In the genomic region with DNA sequence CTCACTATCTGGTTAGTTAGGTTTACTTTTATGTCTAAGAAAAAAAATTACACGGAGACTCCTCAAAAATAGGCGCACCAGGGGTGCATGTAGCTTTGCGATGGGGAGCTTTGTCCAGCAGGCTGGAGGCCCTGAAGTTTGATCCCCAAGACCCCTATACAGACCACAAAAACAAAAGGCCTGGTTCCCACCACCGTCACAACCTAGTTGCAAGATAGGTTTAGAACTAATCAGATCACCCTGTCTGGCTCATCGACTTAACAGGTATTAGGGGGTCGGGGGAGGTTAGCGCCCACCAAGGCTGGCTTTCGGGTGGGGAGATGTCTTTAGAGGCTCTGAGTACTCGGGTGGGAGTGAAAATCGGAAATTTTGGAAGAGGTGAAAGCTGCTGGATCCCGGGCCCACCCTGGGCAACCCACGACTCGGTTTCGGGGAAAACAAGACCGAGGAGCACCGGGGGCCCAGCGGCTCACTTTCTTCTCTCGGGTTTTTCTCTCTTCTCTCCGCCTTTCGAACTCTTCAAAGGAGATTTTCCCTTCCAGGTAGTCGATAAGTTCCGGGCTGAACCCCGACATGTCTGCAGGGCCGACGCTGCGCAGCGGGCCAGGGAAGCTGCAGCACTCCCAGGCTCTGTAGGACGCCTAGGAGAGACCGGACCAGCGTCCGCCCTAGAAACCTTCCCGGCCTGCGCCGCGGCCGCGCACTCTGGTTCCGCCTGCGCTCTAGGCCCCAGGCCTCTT, we compare ENCODE assay signal across 8 mouse cellular contexts. TPM values are rescaled to one million over a fixed set of nuclear protein-coding genes. Genes with fewer than 3 reads are reported as not detected.
A peak's percentile ranks its signal among the peaks of the same experiment; 100 is the strongest.
DNase-seq lines count a peak whose midpoint lies in the region; ATAC-seq and TF ChIP-seq lines count a peak whose summit lies in the region.

Gene Gtf3c3, minus strand, starts transcription at position 632 of the 740 bp plus-strand sequence.

- peak within 1 kb of the TSS; percentile 97 for H3K4me3 ChIP-seq in bone marrow macrophage, adult 2 months (ENCODE audit: insufficient read depth, low read length)
- H3K4me3 ChIP-seq in embryonic fibroblast, embryonic 13.5 days (ENCODE audit: insufficient read depth, low read length): peak within 1 kb of the TSS; percentile 93
- peak within 1 kb of the TSS; percentile 89 for H3K4me3 ChIP-seq in heart, embryonic 11.5 days (ENCODE audit: low read depth, low read length)
- peak within 1 kb of the TSS; percentile 87 for H3K4me3 ChIP-seq in kidney, embryonic 16.5 days (ENCODE audit: low read length)
- H3K4me3 ChIP-seq in liver, adult 2 months (ENCODE audit: insufficient read depth, low read depth, low read length): peak within 1 kb of the TSS; percentile 83
- H3K4me3 ChIP-seq in myocyte: peak within 1 kb of the TSS; percentile 74

- DNase-seq in A20 (ENCODE audit: low read depth, low spot score): peak; percentile 89
- peak; percentile 71 for DNase-seq in liver, adult 2 months (ENCODE audit: extremely low read depth, low read depth, low spot score)
- peak; percentile 79 for DNase-seq in splenic B cell, adult 2 months (ENCODE audit: low read depth, low spot score)

- H3K4me1 ChIP-seq in bone marrow macrophage, adult 2 months (ENCODE audit: control insufficient read depth, insufficient read depth, low read length): no peaks in the 10 kb centered on the region
- no peaks in the 10 kb centered on the region for H3K4me1 ChIP-seq in embryonic fibroblast, embryonic 13.5 days (ENCODE audit: control insufficient read depth, insufficient read depth, low read length)
- no peaks in the 10 kb centered on the region for H3K4me1 ChIP-seq in heart, embryonic 11.5 days (ENCODE audit: control insufficient read depth, insufficient read depth, low read length)
- 0 out of 2 replicates have a peak, but pooled peaks cover 9% of the 10 kb centered on the region for H3K4me1 ChIP-seq in kidney, embryonic 16.5 days (ENCODE audit: insufficient read depth, low read length)
- H3K4me1 ChIP-seq in liver, adult 2 months (ENCODE audit: control insufficient read depth, insufficient read depth, low read length): no peaks in the 10 kb centered on the region; the same call in 1 of the 2 replicates

- H3K27ac ChIP-seq in bone marrow macrophage, adult 2 months (ENCODE audit: insufficient read depth, low read depth, low read length): no peak within 1 kb of the TSS
- no peak within 1 kb of the TSS for H3K27ac ChIP-seq in embryonic fibroblast, embryonic 13.5 days (ENCODE audit: insufficient read depth, low read length)
- no peak within 1 kb of the TSS; the same call in 1 of the 2 replicates for H3K27ac ChIP-seq in heart, embryonic 11.5 days (ENCODE audit: low read depth, low read length)
- H3K27ac ChIP-seq in kidney, embryonic 16.5 days (ENCODE audit: low read length): no peak within 1 kb of the TSS
- no peak within 1 kb of the TSS for H3K27ac ChIP-seq in liver, adult 2 months (replicated peaks; ENCODE audit: insufficient read depth, low read depth, low read length)

- H3K9ac ChIP-seq in heart, embryonic 11.5 days (ENCODE audit: low read depth, low read length): peak within 1 kb of the TSS; percentile 93
- peak within 1 kb of the TSS; percentile 97 for H3K9ac ChIP-seq in kidney, embryonic 16.5 days (replicated peaks; ENCODE audit: low read length)
- peak within 1 kb of the TSS; percentile 76 for H3K9ac ChIP-seq in liver, adult 2 months (ENCODE audit: low read depth, low read length)

- ATAC-seq in heart, embryonic 11.5 days (replicated peaks; ENCODE audit: insufficient number of reproducible peaks, low FRiP score, low TSS enrichment): peak; percentile 84; the same call in 1 of the 2 replicates
- ATAC-seq in kidney, embryonic 16.5 days (ENCODE audit: low FRiP score, low TSS enrichment): peak; percentile 100

- no peaks in the 10 kb centered on the region for H3K27me3 ChIP-seq in heart, embryonic 11.5 days (ENCODE audit: control insufficient read depth, insufficient read depth, low read length)
- 0 out of 2 replicates have a peak, but pooled peaks cover 3% of the 10 kb centered on the region for H3K27me3 ChIP-seq in kidney, embryonic 16.5 days (ENCODE audit: insufficient read depth, low read length)
- no peaks in the 10 kb centered on the region for H3K27me3 ChIP-seq in liver, adult 2 months (ENCODE audit: control insufficient read depth, insufficient read depth, low read length)
- no peaks in the 10 kb centered on the region for H3K27me3 ChIP-seq in myocyte (ENCODE audit: control insufficient read depth, insufficient read depth, insufficient read length)
- H3K27me3 ChIP-seq in splenic B cell, adult 2 months (ENCODE audit: control insufficient read depth, insufficient read depth, low read length, poor library complexity, severe bottlenecking): no peaks in the 10 kb centered on the region; the same call in 1 of the 2 replicates

- no peak for TF ChIP-seq POLR2A in bone marrow macrophage, adult 2 months (IDR thresholded peaks at IDR 0.05; ENCODE audit: borderline replicate concordance, low read depth, low read length)
- peak; percentile 87 for TF ChIP-seq POLR2A in embryonic fibroblast, embryonic 13.5 days (IDR thresholded peaks at IDR 0.05; ENCODE audit: low read depth, low read length)
- peak; percentile 57; the same call in 1 of the 2 replicates for TF ChIP-seq POLR2A in liver, adult 2 months (IDR thresholded peaks at IDR 0.05; ENCODE audit: extremely low read depth, insufficient read depth, low read length)
- TF ChIP-seq POLR2A in myocyte (IDR thresholded peaks at IDR 0.05; ENCODE audit: insufficient read length, low read depth): peak; percentile 77

- no peak within 1 kb of the TSS for H3ac ChIP-seq in myocyte (ENCODE audit: control insufficient read depth, insufficient read length)

- peak within 1 kb of the TSS; percentile 77 for H3K4me2 ChIP-seq in heart, embryonic 11.5 days
- H3K4me2 ChIP-seq in kidney, embryonic 16.5 days (replicated peaks; ENCODE audit: low read depth, low read length): peak within 1 kb of the TSS; percentile 85
- H3K4me2 ChIP-seq in myocyte (ENCODE audit: low read depth): peak within 1 kb of the TSS; percentile 85

- 3% methylated on average over 39 of the region's 39 CpGs for WGBS in heart, embryonic 11.5 days (ENCODE audit: insufficient replicate concordance)
- 3% methylated on average over 39 of the region's 39 CpGs for WGBS in kidney, embryonic 16.5 days
- WGBS in liver, adult 2 months: 2% methylated on average over 39 of the region's 39 CpGs

- H3K79me2 ChIP-seq in liver, adult 2 months (ENCODE audit: control insufficient read depth, insufficient read depth, low read length): no peaks in the 10 kb centered on the region
- H3K79me2 ChIP-seq in myocyte (ENCODE audit: control insufficient read depth, insufficient read depth): peaks cover 10% of the 10 kb centered on the region

- no peak for TF ChIP-seq CTCF in bone marrow macrophage, adult 2 months (IDR thresholded peaks at IDR 0.05; ENCODE audit: low read depth, low read length)
- no peak for TF ChIP-seq CTCF in embryonic fibroblast, embryonic 13.5 days (IDR thresholded peaks at IDR 0.05; ENCODE audit: borderline replicate concordance, insufficient read depth, low read length)
- TF ChIP-seq CTCF in liver, adult 2 months (IDR thresholded peaks at IDR 0.05; ENCODE audit: low read depth, low read length): no peak

- H3K9me3 ChIP-seq in heart, embryonic 11.5 days (replicated peaks; ENCODE audit: control insufficient read depth, low read length): no peaks in the 10 kb centered on the region
- no peaks in the 10 kb centered on the region for H3K9me3 ChIP-seq in kidney, embryonic 16.5 days (ENCODE audit: low read length)

- H3K36me3 ChIP-seq in heart, embryonic 11.5 days (ENCODE audit: control insufficient read depth, insufficient read depth, low read length): no peaks in the 10 kb centered on the region
- peaks cover 2% of the 10 kb centered on the region; the same call in 1 of the 2 replicates for H3K36me3 ChIP-seq in kidney, embryonic 16.5 days (ENCODE audit: insufficient read depth, low read length)
- H3K36me3 ChIP-seq in liver, adult 2 months (ENCODE audit: control insufficient read depth, insufficient read depth, low read length): peaks cover 4% of the 10 kb centered on the region; the same call in 1 of the 2 replicates
- peaks cover 16% of the 10 kb centered on the region for H3K36me3 ChIP-seq in myocyte (ENCODE audit: control insufficient read depth, insufficient read depth)
- H3K36me3 ChIP-seq in splenic B cell, adult 2 months (ENCODE audit: control insufficient read depth, insufficient read depth, low read length, poor library complexity, severe bottlenecking): peaks cover 2% of the 10 kb centered on the region; the same call in 1 of the 2 replicates

TF ChIP-seq in myocyte, 11 proteins besides CTCF, POLR2A, EP300 and RAD21:
- TF ChIP-seq POLR2AphosphoS2 (IDR thresholded peaks at IDR 0.05; ENCODE audit: insufficient read length, low read depth): peak; percentile 83
- TF ChIP-seq E2F4 (IDR thresholded peaks at IDR 0.05; ENCODE audit: insufficient read depth): peak; percentile 8
- no peak for TF ChIP-seq TCF12 (IDR thresholded peaks at IDR 0.05; ENCODE audit: insufficient read depth, poor library complexity, severe bottlenecking)
- peak in 1 of 3 experiments; percentile 26 for TF ChIP-seq MYOD1 (IDR thresholded peaks at IDR 0.05; ENCODE audit: control insufficient read depth in 1 of 3, insufficient read length in 2 of 3, low read depth in 2 of 3)
- TF ChIP-seq SRF (IDR thresholded peaks at IDR 0.05; ENCODE audit: control insufficient read depth, insufficient read length, low read depth): peak; percentile 34
- TF ChIP-seq MYOG (IDR thresholded peaks at IDR 0.05; ENCODE audit: control insufficient read depth in 1 of 3, insufficient read depth in 1 of 3, insufficient read length in 2 of 3, low read depth in 2 of 3): peak in 2 of 3 experiments; percentile 57

RNA-seq across cellular contexts. Expression of gene Gtf3c3, which starts in this region (rescaled TPM):
- 13.4 and 17.5 TPM in 2 replicates for polyA plus RNA-seq in bone marrow macrophage, adult 2 months (2012; ENCODE audit: insufficient read depth, insufficient read length, missing spikeins)
- polyA plus RNA-seq in embryonic fibroblast, embryonic 13.5 days (2011; ENCODE audit: insufficient read length, low read depth, missing spikeins): 29.5 and 31.4 TPM in 2 replicates
- polyA plus RNA-seq in heart, embryonic 11.5 days (2014; fragmentation: Nextera tagmentation; extraction: Ambion mirVana): 21.9 and 22.4 TPM in 2 replicates
- 25.7 and 28.1 TPM in 2 replicates for polyA plus RNA-seq in kidney, embryonic 16.5 days (2015; fragmentation: Nextera tagmentation; extraction: Ambion mirVana)
- total RNA-seq in liver, adult 2 months (2014; rRNA removed): 15.4 and 19.5 TPM in 2 replicates
- 2.5 and 2.7 TPM in 2 replicates for polyA plus RNA-seq in liver, adult 2 months (2012; rRNA removed)
- 6.0 TPM for polyA plus RNA-seq in myocyte (2012; fragmentation: generic; extraction: Trizol)
